Mouse (Mus musculus) ES-E14 (cell line): Measurements from ENCODE around the gene H1foo.

Experiments
- HCFC1 ChIP-seq: IDR thresholded peaks from 2 replicates; pipeline ENCODE4 v1.6.1; 2012; ENCODE audit warnings: low read length, inconsistent platforms, borderline replicate concordance; ENCODE audit not compliant: insufficient read depth
- ZNF384 ChIP-seq: IDR thresholded peaks from 2 replicates; pipeline ENCODE4 v1.6.1; 2012; ENCODE audit warnings: low read depth, low read length, inconsistent platforms

GRCm38 (mm10) chr6:115941128-115941527 is 3.6 kb upstream of the H1foo start:
- TF ChIP-seq ZNF384 (no peak), HCFC1 (no peak)
